12 mouse cellular contexts compared by ENCODE assay signal in genomic region chrX:52745917-52746316, GRCm38 (mm10). TPM values are rescaled to one million over a fixed set of nuclear protein-coding genes. Genes with fewer than 3 reads are reported as not detected.
DNase-seq lines count a peak whose midpoint lies in the region; ATAC-seq lines count a peak whose summit lies in the region.
"Had no signal": no experiment of that assay in that cellular context is flagged by ENCODE, and none has a peak within 500 bp of the region (broad histone marks: within the 10 kb centered on the region; RNA-seq: fewer than 3 reads in every experiment).

No protein-coding gene starts in this region.

- no peaks in the 10 kb centered on the region for H3K9me3 ChIP-seq in heart, embryonic 15.5 days (replicated peaks)
- H3K9me3 ChIP-seq: liver, embryonic 13.5 days had no signal

- H3K27me3 ChIP-seq in heart, embryonic 15.5 days, result peaks cover 24% of the 10 kb centered on the region

- H3K4me1 ChIP-seq in heart, embryonic 15.5 days (replicated peaks), result peaks cover 7% of the 10 kb centered on the region; the same call in 1 of the 2 replicates
- H3K4me1 ChIP-seq: liver, embryonic 13.5 days had no signal

- WGBS in heart, embryonic 15.5 days, result 17% methylated on average over 10 of the region's 10 CpGs

- no peaks in the 10 kb centered on the region for H3K36me3 ChIP-seq in heart, embryonic 15.5 days
- H3K36me3 ChIP-seq: liver, embryonic 13.5 days had no signal

- H3K4me2 ChIP-seq in heart, embryonic 15.5 days, result peak overlapping the region; percentile 88; the same call in 1 of the 2 replicates
- H3K4me2 ChIP-seq: liver, embryonic 13.5 days had no signal

- 0 out of 2 replicates have a peak overlapping the region, but pooled peaks have one; percentile 2 for H3K4me3 ChIP-seq in heart, embryonic 15.5 days
- H3K4me3 ChIP-seq: heart, adult 2 months; liver, embryonic 13.5 days had no signal

- H3K9ac ChIP-seq in heart, embryonic 15.5 days, result no peak overlapping the region
- H3K9ac ChIP-seq: liver, embryonic 13.5 days had no signal

- no peak overlapping the region for H3K27ac ChIP-seq in heart, embryonic 15.5 days
- H3K27ac ChIP-seq: heart, adult 2 months; liver, embryonic 13.5 days had no signal

- no peak for ATAC-seq in heart, embryonic 15.5 days (replicated peaks; ENCODE audit: insufficient number of reproducible peaks, insufficient read depth, low FRiP score, low read depth)
- ATAC-seq in megakaryocyte progenitor cell, adult 5-6 weeks (replicated peaks; ENCODE audit: poor library complexity), result no peak
- ATAC-seq: midbrain, embryonic 16.5 days; Patski had no signal

- DNase-seq in heart, adult 9 months (ENCODE audit: low spot score in 2 of 2), result no peak
- DNase-seq in spleen, postnatal 36 days (ENCODE audit: low spot score in 2 of 2), result peak; percentile 3 to 52
- DNase-seq in spleen, postnatal 4 days (ENCODE audit: low spot score in 2 of 2), result no peak
- DNase-seq in kidney, postnatal 4 days, result peak; percentile 14 to 16
- DNase-seq in gastrocnemius, postnatal 14 days, result no peak
- DNase-seq in cerebellum, adult 11-12 months, result no peak
- DNase-seq: liver, embryonic 13.5 days had no signal

- intact Hi-C loops in gastrocnemius, postnatal 14 days (cut with DNase I; ENCODE audit: low total_unique reads), result no loop called here

RNA-seq across cellular contexts. Expression of gene Ccdc160, which starts 45.1 kb away (rescaled TPM):
- 0.39 and 0.52 TPM in 2 replicates for polyA plus RNA-seq in heart, embryonic 15.5 days (2015; fragmentation: Nextera tagmentation; extraction: Ambion mirVana)
- total RNA-seq in gastrocnemius, postnatal 14 days (2021), result under 1 TPM; 0.23 to 0.24 TPM
- total RNA-seq in megakaryocyte progenitor cell, adult 5-6 weeks (2015), result not detected in 2 replicates
- not detected in 2 replicates for total RNA-seq in megakaryocyte progenitor cell, adult 5-6 weeks (2017)
- polyA plus RNA-seq: heart, adult 2 months had no signal

Comparison
In these comparisons a context has a peak if more than half of its experiments do, and no peak if none do; other contexts are left out.
1. DNase-seq: peak in spleen, postnatal 36 days (2 of 2) and kidney, postnatal 4 days (2 of 2); none in heart, adult 9 months (0 of 2), spleen, postnatal 4 days (0 of 2), gastrocnemius, postnatal 14 days (single experiment) and cerebellum, adult 11-12 months (single experiment).